Mouse (Mus musculus): ENCODE data around the gene Pgpep1. TPM values are rescaled to one million over a fixed set of nuclear protein-coding genes. Genes with fewer than 3 reads are reported as not detected.

Gene Pgpep1
- total RNA-seq, 2 experiments from 2014 or later, result 38.4 to 46.8 TPM

GRCm38 (mm10) chr8:70614469-70614868, 45.7 kb downstream of the Pgpep1 start:
- intact Hi-C loops (cut with DNase I), result loop anchor here (5.0 kb wide), 2 partner anchors 38 to 88 kb away; partner anchors contain the start of gene Iqcn
- no peak for DNase-seq

GRCm38 (mm10) chr8:70613763-70614162, 46.4 kb downstream of the Pgpep1 start:
- DNase-seq, result no peak
- intact Hi-C loops (cut with DNase I), result loop anchor here (5.0 kb wide), 2 partner anchors 39 to 89 kb away; partner anchors contain the start of gene Iqcn

DNA sequence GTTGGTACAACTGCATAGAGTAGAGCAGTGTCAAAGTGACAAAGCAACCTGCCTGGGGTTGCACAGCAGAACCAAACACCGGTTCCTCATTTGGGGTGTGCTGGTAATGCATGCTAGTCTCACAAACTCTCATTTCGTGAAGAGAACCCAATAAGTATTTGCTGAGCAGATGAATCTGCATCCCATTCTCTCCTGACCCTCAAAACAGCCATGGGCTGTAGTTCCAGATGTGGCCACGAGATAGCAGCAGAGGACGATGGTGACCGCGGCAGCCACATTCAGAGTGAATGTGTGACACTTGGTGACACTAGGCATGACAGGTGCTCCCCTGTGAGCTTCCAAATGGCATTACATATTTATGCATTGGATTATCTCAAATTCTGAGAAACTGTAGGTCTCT, 48.3 kb downstream of the Pgpep1 start:
- intact Hi-C loops (cut with DNase I), result loop anchor here (1.0 to 5.0 kb wide), 4 partner anchors 17 to 90 kb away; partner anchors contain the start of gene Iqcn
- peak; percentile 91 to 95 for DNase-seq

- intact Hi-C loops (cut with DNase I), result loop anchor here (2.0 to 5.0 kb wide), 3 partner anchors 41 to 91 kb away; partner anchors contain the start of gene Iqcn
- peak; percentile 94 to 96 for DNase-seq
Measured at GRCm38 (mm10) chr8:70610796-70611771, 49.1 kb downstream of the Pgpep1 start.

DNA sequence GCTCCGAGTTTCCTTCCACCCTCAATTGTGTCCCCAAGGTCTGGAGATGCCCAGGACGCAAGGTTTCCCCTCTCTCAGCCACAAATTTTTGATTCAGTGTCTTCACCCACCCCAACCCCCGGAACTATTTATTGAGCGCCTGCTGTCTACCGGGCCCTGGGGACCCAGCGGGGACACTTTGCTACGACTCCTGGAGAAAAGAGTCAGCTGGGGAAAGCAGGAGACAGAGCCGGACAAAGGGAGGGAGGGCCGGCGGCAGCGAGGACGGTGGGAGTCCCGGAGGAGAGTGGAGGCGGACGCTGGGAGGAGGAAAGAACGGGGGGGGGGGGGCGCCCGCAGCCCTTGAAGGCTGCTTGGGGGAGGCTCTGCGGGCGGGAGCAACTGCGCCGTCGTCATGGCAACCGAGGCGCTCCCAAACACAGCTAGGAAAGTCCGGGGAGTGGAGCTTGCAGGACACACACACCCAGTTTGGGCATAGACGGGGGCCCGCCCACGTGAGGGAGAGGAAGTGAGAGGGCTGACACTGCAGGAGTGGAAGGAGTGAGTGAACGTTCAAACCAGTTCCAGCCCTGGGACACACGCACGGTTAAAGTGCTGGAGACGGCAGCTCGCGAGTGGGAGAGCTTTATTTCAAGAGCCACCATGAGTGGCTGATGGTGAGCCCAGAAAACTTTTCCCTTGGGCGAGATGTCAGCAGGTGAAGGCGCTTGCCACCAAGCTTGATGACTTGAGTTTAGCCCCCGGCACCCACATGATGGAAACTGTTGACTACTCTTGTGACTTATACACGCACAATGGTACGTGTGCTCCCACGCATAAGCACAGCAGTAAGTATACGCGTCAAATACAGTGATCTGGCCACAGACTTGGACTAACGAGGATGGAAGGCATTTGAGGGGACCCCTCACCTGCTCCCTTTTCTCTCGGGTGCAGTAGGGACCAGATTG, 50.1 kb downstream of the Pgpep1 start:
- DNase-seq, result peak; percentile 90 to 94
- intact Hi-C loops (cut with DNase I), result loop anchor here (2.0 to 5.0 kb wide), 3 partner anchors 42 to 92 kb away; partner anchors contain the start of gene Iqcn

DNA sequence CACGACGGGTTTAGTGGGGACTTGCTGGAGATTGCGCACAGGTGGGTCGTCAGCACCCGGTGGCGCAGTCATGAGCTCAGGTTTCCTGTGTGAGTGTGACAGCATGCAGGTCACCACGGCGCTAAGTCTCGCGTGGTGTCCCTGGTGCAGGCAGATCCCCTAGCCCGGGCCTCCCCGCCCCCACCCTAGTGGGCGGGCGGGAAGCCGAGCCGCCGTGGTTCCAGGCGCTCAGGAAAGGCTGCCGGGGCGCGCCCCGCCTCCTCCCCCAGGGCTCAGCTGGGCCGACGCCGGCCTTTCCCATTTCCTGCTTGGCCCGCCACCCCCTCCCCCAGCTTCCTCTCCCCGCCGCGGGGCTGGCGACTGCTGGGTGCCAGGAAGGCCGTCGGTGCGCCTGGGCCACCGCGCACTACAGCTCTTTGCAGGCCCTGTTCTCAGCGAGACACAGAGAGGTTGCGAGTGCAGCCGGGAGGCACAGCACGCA, 50.8 kb downstream of the Pgpep1 start:
- DNase-seq, result peak; percentile 93 to 94
- intact Hi-C loops (cut with DNase I), result no loop called here

GRCm38 (mm10) chr8:70608749-70609367, 51.3 kb downstream of the Pgpep1 start, which contains the start of gene Ssbp4:
Gene Ssbp4, minus strand, starts transcription at chr8:70608872.
- intact Hi-C loops (cut with DNase I), result no loop called here
- DNase-seq, result no peak

DNA sequence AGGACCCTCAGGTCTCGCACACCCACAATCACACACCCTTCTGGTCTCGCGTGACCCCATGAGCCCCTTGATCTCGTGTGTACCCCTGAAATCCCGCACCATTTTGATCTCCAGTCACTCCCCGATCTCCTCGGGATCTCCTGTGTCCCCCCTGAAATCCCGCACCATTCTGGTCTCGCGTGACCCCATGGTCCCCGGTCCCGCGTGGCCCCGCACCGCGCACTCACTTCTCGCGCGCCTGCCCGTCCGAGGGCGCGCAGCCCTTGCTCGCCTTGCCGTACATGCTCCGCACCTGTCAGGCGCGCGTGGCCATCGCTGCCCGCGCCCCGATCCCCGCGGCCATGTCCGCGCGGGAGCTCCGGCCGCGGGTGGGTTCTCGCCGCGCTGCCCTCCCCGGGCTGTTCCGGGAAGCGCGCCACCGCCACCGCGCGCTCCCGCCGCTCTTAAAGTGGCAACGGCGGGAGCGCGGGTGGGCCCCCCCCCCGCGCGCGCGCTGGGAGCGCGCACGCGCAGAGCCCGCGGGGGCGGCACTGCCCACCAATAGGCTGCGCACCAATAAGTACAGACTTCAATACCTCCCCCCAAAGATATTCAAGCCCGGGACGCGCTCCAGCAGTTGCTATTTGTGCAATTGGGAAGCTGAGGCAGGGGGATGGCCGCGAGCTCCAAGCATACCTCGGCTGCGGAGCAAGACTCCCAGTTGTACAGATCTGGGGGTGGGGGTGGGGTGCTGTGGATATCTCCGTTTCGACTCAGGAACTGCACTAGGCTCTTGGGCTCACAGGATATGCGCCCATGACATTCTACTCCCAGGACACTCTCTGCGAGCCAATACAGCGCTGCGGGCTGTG, 52.1 kb downstream of the Pgpep1 start:
- intact Hi-C loops (cut with DNase I), result no loop called here
- peak; percentile 71 to 81 for DNase-seq

- intact Hi-C loops (cut with DNase I), result no loop called here
- no peak for DNase-seq
Measured at GRCm38 (mm10) chr8:70607603-70607897, 52.6 kb downstream of the Pgpep1 start.

GRCm38 (mm10) chr8:70606780-70607602, 53.2 kb downstream of the Pgpep1 start:
- intact Hi-C loops (cut with DNase I), result no loop called here
- DNase-seq, result no peak

- intact Hi-C loops (cut with DNase I), result no loop called here
- no peak for DNase-seq
Measured at GRCm38 (mm10) chr8:70605871-70606779, 54.1 kb downstream of the Pgpep1 start.

DNA sequence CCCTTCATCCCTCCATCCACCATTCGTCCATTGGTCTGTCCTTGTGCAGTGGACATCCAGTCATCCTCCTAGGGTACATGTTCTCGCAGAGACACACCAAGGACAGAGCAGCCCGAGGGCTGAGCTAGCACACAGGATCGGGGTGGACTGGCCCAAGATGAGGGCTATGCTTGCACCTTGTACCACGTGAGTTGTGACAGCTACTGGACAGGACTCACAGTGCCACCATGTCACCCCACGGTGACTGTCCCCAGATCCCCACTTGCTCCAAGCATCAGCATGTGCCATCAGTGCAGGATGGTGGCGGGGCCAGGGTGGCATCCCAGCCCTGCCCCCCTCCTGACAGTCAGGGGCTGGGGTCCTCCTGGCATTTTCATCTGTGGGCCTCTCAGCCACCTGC, 55.6 kb downstream of the Pgpep1 start:
- DNase-seq, result no peak
- intact Hi-C loops (cut with DNase I), result no loop called here

DNA sequence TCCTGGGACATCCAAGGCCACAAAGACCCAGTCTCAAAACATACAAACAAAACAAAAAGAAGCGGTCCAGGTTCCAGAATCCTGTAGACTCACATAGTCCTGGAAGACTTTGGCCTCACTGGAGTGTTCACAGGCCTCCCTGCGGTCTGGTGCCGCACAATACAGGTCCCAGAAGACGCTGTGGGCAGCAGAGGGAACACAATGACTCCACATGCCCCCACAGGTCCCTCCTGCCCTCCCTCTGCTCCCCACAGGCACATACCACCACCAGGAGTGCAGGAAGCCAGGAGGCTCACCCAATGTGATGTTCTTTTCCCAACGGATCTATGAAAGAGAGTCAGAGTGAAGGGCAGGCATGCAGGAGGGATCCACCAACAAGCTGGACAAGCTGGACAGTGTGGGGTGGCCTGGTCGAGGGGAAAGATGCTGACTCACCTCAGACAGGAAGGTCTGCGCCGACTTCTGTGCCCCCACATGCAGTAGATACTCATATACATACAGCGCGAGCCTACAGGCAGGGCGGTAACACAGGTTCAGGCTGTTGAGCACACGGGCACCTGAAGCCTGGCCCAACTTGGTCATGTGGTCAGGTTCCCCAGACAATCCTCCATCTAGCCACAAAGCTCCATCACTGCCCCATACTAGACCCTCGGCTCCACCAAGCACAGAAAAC, 57.9 kb downstream of the Pgpep1 start:
- intact Hi-C loops (cut with DNase I), result no loop called here
- DNase-seq, result no peak

GRCm38 (mm10) chr8:70601271-70601649, 58.9 kb downstream of the Pgpep1 start:
- DNase-seq, result peak; percentile 80 to 84
- intact Hi-C loops (cut with DNase I), result no loop called here

- peak; percentile 51 to 62 for DNase-seq
- intact Hi-C loops (cut with DNase I), result no loop called here
Measured at GRCm38 (mm10) chr8:70600473-70601270, 59.5 kb downstream of the Pgpep1 start.
